Mouse (Mus musculus): Measurements from ENCODE around the gene Ahnak.
"Not testable (repeated sequence)": the region's sequence is repeated elsewhere in the genome, so short reads cannot be mapped to it uniquely, and the experiment has no call there.

The Ahnak gene

GRCm38 (mm10) chr19:9070316-9070715, 81.2 kb downstream of the Ahnak start:
- no peak for DNase-seq

GRCm38 (mm10) chr19:9071456-9072156, 82.5 kb downstream of the Ahnak start:
- DNase-seq = no peak

- DNase-seq = no peak
These were observed 83.1 kb downstream of the Ahnak start for GRCm38 (mm10) chr19:9072157-9072530.

GRCm38 (mm10) chr19:9073776-9074411, 84.8 kb downstream of the Ahnak start:
- DNase-seq = no peak

GRCm38 (mm10) chr19:9074424-9074823, 85.3 kb downstream of the Ahnak start:
- DNase-seq = no peak

GRCm38 (mm10) chr19:9075558-9075957, 86.5 kb downstream of the Ahnak start:
- no peak for DNase-seq

- DNase-seq = no peak
These were observed 87.0 kb downstream of the Ahnak start for GRCm38 (mm10) chr19:9076035-9076434.

GRCm38 (mm10) chr19:9076982-9077660, 88.0 kb downstream of the Ahnak start:
- DNase-seq = no peak

GRCm38 (mm10) chr19:9079916-9080315, 90.8 kb downstream of the Ahnak start:
- DNase-seq = no peak

- no peak for DNase-seq
These were observed 92.5 kb downstream of the Ahnak start for GRCm38 (mm10) chr19:9081311-9082190.

GRCm38 (mm10) chr19:9082191-9083009, 93.3 kb downstream of the Ahnak start:
- peak; percentile 87 for DNase-seq

- DNase-seq = no peak
These were observed 93.9 kb downstream of the Ahnak start for GRCm38 (mm10) chr19:9083010-9083355.

GRCm38 (mm10) chr19:9083892-9084291, 94.8 kb downstream of the Ahnak start:
- not testable (repeated sequence) for DNase-seq

- no peak for DNase-seq
These were observed 98.7 kb downstream of the Ahnak start, which contains the start of gene Scgb1a1 for GRCm38 (mm10) chr19:9087821-9088220. TSS of gene Scgb1a1 (minus strand) at chr19:9087958.

GRCm38 (mm10) chr19:9090191-9090590, 101.1 kb downstream of the Ahnak start:
- DNase-seq = no peak

- no peak for DNase-seq
These were observed 101.6 kb downstream of the Ahnak start for GRCm38 (mm10) chr19:9090709-9091108.

GRCm38 (mm10) chr19:9095111-9095510, 106.0 kb downstream of the Ahnak start:
- DNase-seq = no peak

GRCm38 (mm10) chr19:9097441-9097840, 108.4 kb downstream of the Ahnak start:
- no peak for DNase-seq

GRCm38 (mm10) chr19:9099751-9100150, 110.7 kb downstream of the Ahnak start:
- DNase-seq = no peak

GRCm38 (mm10) chr19:9100297-9101061, 111.4 kb downstream of the Ahnak start:
- DNase-seq = no peak

GRCm38 (mm10) chr19:9101062-9101457, 112.0 kb downstream of the Ahnak start:
- DNase-seq = no peak

Data from thymus, postnatal 25 days (tissue).